Mouse (Mus musculus) midbrain, embryonic 10.5 days (tissue): Measurements from ENCODE around the gene Nsd2. TPM values are rescaled to one million over a fixed set of nuclear protein-coding genes. Genes with fewer than 3 reads are reported as not detected.

Experiments
- DNase-seq: peaks from one replicate; pipeline ENCODE4 v3.0.0-alpha.2; 2017; ENCODE audit warnings: low spot score
- H3K27ac ChIP-seq: fragments of 300-500 bp; sonication (generic); replicated peaks from 2 replicates; pipeline ENCODE4 v1.5.1; 2016; ENCODE audit warnings: mild to moderate bottlenecking
- H3K27me3 ChIP-seq: fragments of 300-500 bp; sonication (generic); 2 replicates; pipeline ENCODE4 v1.6.1; 2016; ENCODE audit warnings: low read depth, mild to moderate bottlenecking; ENCODE audit not compliant: poor library complexity, severe bottlenecking
- H3K36me3 ChIP-seq: fragments of 300-500 bp; sonication (generic); 2 replicates; pipeline ENCODE4 v1.6.1; 2016; ENCODE audit warnings: mild to moderate bottlenecking, moderate library complexity
- H3K4me1 ChIP-seq: fragments of 300-500 bp; sonication (generic); 2 replicates; pipeline ENCODE4 v1.6.1; 2016
- H3K4me3 ChIP-seq: fragments of 300-500 bp; sonication (generic); 2 replicates; pipeline ENCODE4 v1.5.1; 2016; ENCODE audit warnings: mild to moderate bottlenecking, moderate library complexity
- H3K9me3 ChIP-seq: fragments of 300-500 bp; sonication (generic); replicated peaks from 2 replicates; pipeline ENCODE4 v1.6.1; 2016; ENCODE audit warnings: mild to moderate bottlenecking
- WGBS: fragments of 180-500 bp; shearing (Covaris S2); methylation state at CpG from one replicate; pipeline ENCODE4 v1.1.7; 2016; 5-methylcytosine and 5-hydroxymethylcytosine counted together
- polyA plus RNA-seq: library from polyadenylated mRNA; unstranded; fragments of >200 nt; fragmentation: Nextera tagmentation; extraction: Ambion mirVana; gene quantifications from 2 replicates; pipeline ENCODE4 v1.2.1, GENCODE M21; 2016

Nsd2 gene
- polyA plus RNA-seq, result 91.0 and 97.6 TPM in 2 replicates

DNA sequence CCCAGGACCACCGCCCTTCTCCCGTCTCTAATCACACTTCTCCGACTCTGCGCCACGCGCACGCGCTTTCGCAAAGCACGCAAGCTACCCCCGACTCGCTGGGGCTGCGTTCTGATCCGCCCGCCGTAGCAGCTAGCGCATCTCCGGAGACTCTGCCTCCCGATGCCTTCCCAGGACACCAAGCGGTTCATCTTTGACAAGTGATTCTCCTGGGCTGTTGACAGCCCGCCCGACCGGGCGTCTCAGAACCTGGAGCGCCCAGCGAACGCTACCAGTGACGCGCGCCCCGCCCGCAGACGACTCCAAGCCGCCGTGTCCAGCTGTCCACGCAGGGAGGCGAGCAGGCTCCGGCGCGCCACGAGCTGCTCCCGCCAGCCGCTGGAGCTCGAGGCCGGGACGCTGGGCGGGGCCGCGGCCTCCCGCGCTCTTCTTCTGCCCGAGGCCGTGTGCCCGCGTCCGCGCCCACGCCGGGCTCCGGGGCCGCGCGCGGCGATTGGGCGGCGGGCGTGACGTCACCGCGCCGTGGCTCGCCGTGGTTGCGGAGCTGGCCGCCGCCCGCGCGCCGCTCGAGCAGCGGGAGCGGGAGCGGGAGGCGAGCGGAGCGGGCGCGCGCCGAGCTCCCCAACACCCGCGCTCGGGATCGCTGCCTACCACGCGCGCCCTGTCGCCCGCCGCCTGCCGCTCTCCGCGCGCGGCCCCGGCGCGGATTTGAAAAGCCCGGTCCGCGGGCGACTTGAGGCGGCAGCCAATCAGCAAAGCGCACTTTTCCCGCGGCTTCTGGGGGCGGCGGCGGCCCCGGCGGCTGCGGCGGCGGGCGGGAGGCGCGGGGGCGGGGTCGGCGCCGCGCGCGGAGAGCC lies at the start of gene Nsd2:
Nsd2 (plus strand) TSS at position 850 of the 857 bp plus-strand sequence.
- Histone ChIP-seq H3K27ac (peak within 1 kb of the TSS; percentile 100), H3K27me3 (no peaks in the 10 kb centered on the region), H3K36me3 (peaks cover 23% of the 10 kb centered on the region), H3K4me3 (peak within 1 kb of the TSS; percentile 99), H3K4me1 (peaks cover 61% of the 10 kb centered on the region), H3K9me3 (no peaks in the 10 kb centered on the region)
- peak; percentile 88 for DNase-seq
- WGBS, result under 1% methylated on average over 117 of the region's 136 CpGs

- Histone ChIP-seq H3K4me3 (no peak overlapping the region), H3K36me3 (peaks cover 47% of the 10 kb centered on the region), H3K27ac (no peak overlapping the region), H3K9me3 (no peaks in the 10 kb centered on the region), H3K4me1 (peaks cover 15% of the 10 kb centered on the region), H3K27me3 (no peaks in the 10 kb centered on the region)
- DNase-seq, result no peak
These were observed 43.3 kb upstream of the Nsd2 start for GRCm38 (mm10) chr5:33777195-33777594.

GRCm38 (mm10) chr5:33781964-33782344 lies 38.6 kb upstream of the Nsd2 start:
- WGBS, result 8% methylated on average over 11 of the region's 11 CpGs
- H3K4me1 ChIP-seq, result peaks cover 26% of the 10 kb centered on the region

GRCm38 (mm10) chr5:33782345-33782998 lies 38.1 kb upstream of the Nsd2 start, which contains the start of gene Letm1:
Letm1 (minus strand) TSS chr5:33782817.
- Histone ChIP-seq H3K36me3 (peaks cover 11% of the 10 kb centered on the region), H3K27ac (peak within 1 kb of the TSS; percentile 94), H3K27me3 (no peaks in the 10 kb centered on the region), H3K9me3 (no peaks in the 10 kb centered on the region), H3K4me1 (peaks cover 26% of the 10 kb centered on the region), H3K4me3 (peak within 1 kb of the TSS; percentile 93)
- under 1% methylated on average over 65 of the region's 65 CpGs for WGBS
- DNase-seq, result peak; percentile 95

More at GRCm38 (mm10) chr5:33781964-33782344, 38.6 kb upstream of the Nsd2 start:
- H3K4me3 ChIP-seq, result peak overlapping the region; percentile 93
- H3K27me3 ChIP-seq, result no peaks in the 10 kb centered on the region
- no peaks in the 10 kb centered on the region for H3K9me3 ChIP-seq
- no peak for DNase-seq
- peak overlapping the region; percentile 94 for H3K27ac ChIP-seq
- H3K36me3 ChIP-seq, result peaks cover 16% of the 10 kb centered on the region

DNA sequence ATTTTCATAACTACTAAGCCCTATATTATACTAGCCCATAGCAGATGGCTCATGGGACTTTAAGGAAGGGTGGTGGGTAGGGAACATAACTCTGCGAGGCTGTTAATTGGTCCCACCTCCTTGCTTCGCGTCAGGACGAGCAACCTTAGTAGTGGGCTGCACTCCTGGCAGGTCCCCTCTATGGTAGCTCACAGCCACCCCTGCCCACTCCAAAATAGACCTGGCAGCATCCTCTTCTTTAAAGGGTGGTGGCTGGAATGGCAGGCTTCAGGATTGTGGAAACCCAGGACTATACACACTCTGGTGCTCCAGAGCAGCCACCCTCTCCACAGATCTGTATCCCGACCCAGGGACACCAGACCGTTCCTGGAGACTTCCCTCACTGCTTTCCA lies 37.5 kb upstream of the Nsd2 start:
- 13% methylated on average over 6 of the region's 6 CpGs for WGBS
- Histone ChIP-seq H3K27me3 (no peaks in the 10 kb centered on the region), H3K9me3 (no peaks in the 10 kb centered on the region), H3K27ac (peak overlapping the region; percentile 94), H3K4me3 (peak overlapping the region; percentile 93), H3K4me1 (peaks cover 26% of the 10 kb centered on the region), H3K36me3 (peaks cover 6% of the 10 kb centered on the region)
- no peak for DNase-seq

DNA sequence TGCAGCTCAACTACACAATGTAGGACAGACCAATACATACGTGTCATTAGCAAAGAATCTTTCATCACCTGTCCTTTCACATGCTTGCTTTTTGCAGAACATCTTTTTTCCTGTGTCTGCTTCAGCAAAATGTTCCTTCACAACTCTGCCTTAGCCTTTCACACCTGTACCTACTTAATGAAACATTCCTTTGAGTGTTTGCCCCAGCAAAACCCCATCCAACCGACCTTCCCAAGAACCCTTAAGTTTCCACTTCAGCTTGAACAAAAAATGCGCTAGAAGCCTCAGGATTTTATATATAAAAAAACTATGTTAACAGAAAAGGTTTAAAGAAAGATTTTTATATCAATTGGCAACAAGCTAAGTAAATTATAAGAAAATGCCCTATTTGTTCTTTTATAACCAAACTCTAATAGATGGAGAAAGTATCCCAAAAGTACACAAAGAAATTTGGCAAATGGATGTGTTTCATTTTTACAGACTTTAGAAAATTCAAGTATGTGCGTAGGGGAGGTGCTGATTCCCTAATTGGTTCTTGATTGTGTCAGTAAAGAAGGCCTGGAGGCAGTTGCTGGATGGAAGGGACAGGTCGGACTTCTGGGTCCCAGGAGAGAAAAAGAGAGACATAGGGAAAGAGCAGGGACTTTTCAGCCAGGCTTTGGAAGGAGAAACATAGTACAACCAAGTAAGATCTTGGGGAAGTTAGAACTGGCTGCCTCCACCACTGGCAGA lies 28.4 kb upstream of the Nsd2 start:
- no peaks in the 10 kb centered on the region for H3K27me3 ChIP-seq
- H3K36me3 ChIP-seq, result no peaks in the 10 kb centered on the region
- no peak overlapping the region for H3K4me3 ChIP-seq
- no peak for DNase-seq
- 81% methylated on average over 5 of the region's 5 CpGs for WGBS
- no peaks in the 10 kb centered on the region for H3K9me3 ChIP-seq
- H3K27ac ChIP-seq, result no peak overlapping the region
- no peaks in the 10 kb centered on the region for H3K4me1 ChIP-seq

DNA sequence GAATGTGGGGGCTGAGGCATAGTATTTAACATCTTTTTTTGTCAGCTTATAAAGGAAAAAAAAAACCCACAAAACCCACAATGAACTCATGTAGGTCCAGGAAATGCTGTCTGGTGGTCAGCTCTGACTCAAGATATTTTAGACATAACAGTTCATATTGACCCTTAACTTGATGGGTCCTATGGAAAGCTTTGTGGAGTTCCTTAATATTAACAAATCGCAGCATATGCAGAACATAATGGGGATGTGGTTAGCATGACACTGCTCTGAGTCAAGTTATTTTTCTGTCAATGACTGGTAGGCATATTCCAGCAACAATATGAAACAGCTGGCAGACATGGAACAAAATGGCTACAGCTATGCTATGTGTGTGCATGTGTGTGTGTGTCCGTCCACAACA lies 17.2 kb upstream of the Nsd2 start:
- no peaks in the 10 kb centered on the region for H3K27me3 ChIP-seq
- WGBS, result 80% methylated on average over 2 of the region's 2 CpGs
- no peak for DNase-seq
- no peaks in the 10 kb centered on the region for H3K4me1 ChIP-seq
- H3K27ac ChIP-seq, result no peak overlapping the region
- H3K36me3 ChIP-seq, result no peaks in the 10 kb centered on the region
- H3K4me3 ChIP-seq, result no peak overlapping the region
- peaks cover 24% of the 10 kb centered on the region for H3K9me3 ChIP-seq

GRCm38 (mm10) chr5:33811519-33811918 lies 9.0 kb upstream of the Nsd2 start:
- no peaks in the 10 kb centered on the region for H3K9me3 ChIP-seq
- WGBS, result 85% methylated on average over 4 of the region's 4 CpGs
- H3K36me3 ChIP-seq, result no peaks in the 10 kb centered on the region
- no peak overlapping the region for H3K4me3 ChIP-seq
- no peak overlapping the region for H3K27ac ChIP-seq
- no peaks in the 10 kb centered on the region for H3K27me3 ChIP-seq
- no peak for DNase-seq
- no peaks in the 10 kb centered on the region for H3K4me1 ChIP-seq

- Histone ChIP-seq H3K4me3 (no peak overlapping the region), H3K27me3 (no peaks in the 10 kb centered on the region), H3K4me1 (peaks cover 29% of the 10 kb centered on the region), H3K36me3 (no peaks in the 10 kb centered on the region), H3K9me3 (no peaks in the 10 kb centered on the region), H3K27ac (no peak overlapping the region)
- 85% methylated on average over 6 of the region's 6 CpGs for WGBS
- DNase-seq, result no peak
These were observed 4.4 kb upstream of the Nsd2 start for GRCm38 (mm10) chr5:33816008-33816725.

DNA sequence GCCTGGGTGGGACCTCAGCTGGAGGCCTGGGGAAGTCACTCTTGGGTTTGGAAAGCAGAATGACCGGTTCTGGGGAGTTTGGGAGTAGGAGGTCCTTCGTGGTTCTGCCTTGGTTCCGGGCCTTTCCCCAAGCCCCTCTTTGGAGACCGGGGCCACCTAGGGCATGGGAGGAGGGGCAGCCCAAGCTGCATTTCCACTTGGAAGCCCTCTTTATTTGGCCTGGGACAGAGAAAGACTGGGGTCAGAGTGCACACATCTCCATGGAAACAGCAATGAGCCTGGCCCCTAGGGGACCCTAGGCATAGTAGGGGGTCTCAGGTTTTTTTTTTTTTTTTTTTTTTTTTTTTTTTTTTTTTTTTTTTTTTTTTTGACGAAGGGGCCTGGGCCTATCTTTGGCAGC lies 2.4 kb upstream of the Nsd2 start:
- DNase-seq, result peak; percentile 63
- Histone ChIP-seq H3K27ac (peak overlapping the region; percentile 100), H3K9me3 (no peaks in the 10 kb centered on the region), H3K4me1 (peaks cover 42% of the 10 kb centered on the region), H3K36me3 (peaks cover 9% of the 10 kb centered on the region; the same call in 1 of the 2 replicates), H3K4me3 (peak overlapping the region; percentile 99), H3K27me3 (no peaks in the 10 kb centered on the region)
- 3% methylated on average over 5 of the region's 5 CpGs for WGBS

DNA sequence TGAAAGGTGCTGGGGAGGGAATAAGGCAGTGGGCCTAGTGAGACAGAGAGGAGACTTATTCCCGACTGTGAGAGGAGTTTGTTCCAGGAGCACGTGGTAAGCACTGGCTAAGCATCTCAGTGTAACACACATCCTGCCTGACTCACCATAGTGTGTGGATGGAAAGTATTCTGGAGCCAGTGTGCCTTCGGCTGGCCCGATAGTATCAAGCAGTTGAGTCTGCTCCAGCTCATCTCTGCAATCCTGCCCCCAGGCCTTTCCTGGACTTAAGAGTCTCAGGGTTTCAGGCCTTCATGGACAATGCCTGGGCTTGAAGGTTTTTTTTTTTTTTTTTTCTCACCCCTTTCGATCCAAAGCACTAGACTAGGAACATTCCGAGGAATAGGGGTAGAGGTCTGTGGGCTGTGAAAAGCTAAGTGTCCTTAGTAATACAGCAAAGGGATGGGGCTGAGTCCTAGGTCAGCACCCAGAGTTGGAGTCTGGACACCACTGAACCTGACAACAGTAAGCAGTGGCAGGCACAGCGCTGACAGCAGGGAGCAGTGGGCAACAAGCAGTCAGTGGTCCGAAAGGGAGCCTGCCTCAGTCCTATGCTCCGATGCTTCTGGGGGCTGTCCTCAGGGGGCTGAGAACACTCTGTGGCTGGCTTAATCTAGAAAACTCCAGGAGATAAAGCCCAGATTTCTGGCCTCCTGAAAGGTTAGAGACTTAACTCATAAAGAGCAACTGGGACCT lies 1.2 kb upstream of the Nsd2 start:
- Histone ChIP-seq H3K4me3 (peak overlapping the region; percentile 99), H3K36me3 (peaks cover 15% of the 10 kb centered on the region), H3K27ac (peak overlapping the region; percentile 100), H3K27me3 (no peaks in the 10 kb centered on the region), H3K4me1 (peaks cover 54% of the 10 kb centered on the region), H3K9me3 (no peaks in the 10 kb centered on the region)
- peak; percentile 43 for DNase-seq
- WGBS, result 14% methylated on average over 9 of the region's 9 CpGs
